Mouse (Mus musculus): ENCODE data around the gene Tars.

Tars gene

DNA sequence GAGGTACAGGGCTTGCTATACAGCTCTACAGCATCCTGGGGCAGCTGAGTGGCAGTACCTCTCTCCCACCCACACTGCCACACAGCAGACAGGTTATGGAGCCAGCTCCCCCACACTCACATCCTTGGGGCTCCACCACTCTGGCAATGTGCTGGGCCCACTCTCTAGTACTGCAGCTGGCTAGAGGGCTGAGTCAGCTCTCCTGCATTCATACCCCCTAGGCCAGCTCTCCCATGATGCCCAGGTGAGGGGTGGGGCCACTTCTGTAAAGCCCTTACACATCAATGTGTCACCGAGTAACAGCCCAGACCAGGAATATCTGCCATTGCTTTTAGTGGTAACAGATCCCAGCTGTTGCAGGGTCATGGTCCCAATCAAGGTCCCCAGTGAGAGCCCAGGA is 38.6 kb downstream of the Tars start:
- no peak for DNase-seq

- DNase-seq = no peak
Measured at GRCm38 (mm10) chr15:11357501-11357900, 42.0 kb downstream of the Tars start.

DNA sequence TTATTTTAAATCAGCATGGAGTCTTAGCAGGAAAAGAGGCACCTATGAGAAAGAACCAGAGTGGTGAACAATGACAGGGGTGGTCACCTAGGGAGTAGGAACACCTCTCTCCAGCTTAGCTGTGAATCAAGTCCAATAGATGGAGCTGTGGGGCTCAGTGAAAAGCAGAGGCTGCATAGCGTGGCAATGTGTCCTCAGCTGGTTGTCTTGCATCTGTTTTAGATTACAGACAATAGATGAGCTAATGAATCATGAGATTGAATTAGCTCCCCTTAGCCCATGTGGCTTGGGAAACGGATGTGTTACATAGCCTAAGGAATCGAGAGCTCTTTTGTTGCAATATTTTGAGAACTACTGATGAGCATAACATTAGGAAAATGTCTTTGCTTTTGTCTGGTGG is 43.6 kb downstream of the Tars start:
- no peak for DNase-seq

DNA sequence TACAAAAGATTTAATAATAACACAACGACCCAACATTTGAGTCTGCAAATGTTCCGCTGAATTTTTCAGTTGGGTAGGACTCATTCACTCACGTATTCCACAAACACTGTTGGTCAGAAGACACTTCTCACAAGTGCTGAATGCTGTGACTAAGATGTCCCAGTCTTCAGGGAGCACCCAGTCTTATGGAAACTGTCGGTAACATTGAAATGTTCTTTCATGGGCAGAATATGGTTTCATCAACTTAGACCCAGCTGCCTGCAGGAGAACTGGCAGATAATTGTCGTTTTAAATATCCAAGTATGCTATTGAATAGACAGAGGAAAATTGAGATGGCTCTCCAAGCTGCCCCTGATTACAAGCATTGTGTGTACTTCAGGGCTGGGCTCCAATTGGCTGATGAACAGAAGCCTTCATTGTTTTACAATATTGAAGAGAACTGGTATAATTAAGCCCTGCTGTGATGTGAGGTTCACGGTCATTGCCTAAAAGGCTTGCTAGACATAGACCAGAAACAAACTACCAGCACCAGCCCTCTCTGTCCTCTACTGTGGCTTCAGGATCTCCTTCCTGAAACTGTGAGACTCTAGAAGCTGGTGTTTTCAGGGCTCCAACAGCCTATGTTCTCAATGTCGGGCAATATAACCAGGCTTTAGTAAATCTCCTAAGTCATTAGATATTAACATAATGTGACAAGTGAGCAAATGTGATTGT is 59.8 kb downstream of the Tars start:
- no peak for DNase-seq
